Mouse (Mus musculus): ENCODE data around the gene Tenm3.

DNA sequence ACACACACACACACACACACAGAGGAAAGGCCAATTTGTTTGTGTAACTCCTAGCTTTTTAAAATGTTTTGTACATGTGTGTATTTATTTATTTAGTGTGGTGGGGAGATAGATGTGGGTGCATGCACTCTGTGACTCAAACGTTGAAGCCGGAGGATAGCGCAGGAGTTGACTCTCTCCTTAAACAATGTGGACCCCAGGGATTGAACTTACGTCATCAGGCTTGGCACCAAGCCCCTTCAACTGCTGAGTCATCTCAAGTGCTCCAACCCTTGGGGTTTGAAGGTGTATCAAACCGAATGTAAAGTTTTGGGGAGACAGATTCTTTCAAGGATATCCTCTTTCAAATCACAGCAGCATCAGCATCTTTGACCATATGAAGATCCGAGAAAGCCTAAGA, 63.1 kb downstream of the Tenm3 start:
- TF ChIP-seq CTCF (IDR thresholded peaks at IDR 0.05; ENCODE audit: low read depth) (no peak), EP300 (IDR thresholded peaks at IDR 0.05; ENCODE audit: low read depth) (no peak)

Data from liver, postnatal 0 days (tissue).